Mouse (Mus musculus) gastrocnemius, postnatal 10 days (tissue): Measurements from ENCODE around the gene Trpv1. TPM values are rescaled to one million over a fixed set of nuclear protein-coding genes. Genes with fewer than 3 reads are reported as not detected.
A peak's percentile ranks its signal among the peaks of the same experiment; 100 is the strongest.

ENCODE experiments used
- DNase-seq: peaks from one replicate; pipeline ENCODE4 v3.0.0; 2021; ENCODE audit warnings: mixed read lengths
- total RNA-seq, 2 experiments: library from RNA; stranded (reverse); gene quantifications; 2 replicates each; pipeline ENCODE4 v1.2.3; 2021

Gene Trpv1
- total RNA-seq, 2 experiments from 2014 or later, result 0.16 TPM; not detected in 1

- peak; percentile 73 for DNase-seq
These were observed 2.1 kb downstream of the Trpv1 start for GRCm38 (mm10) chr11:73235990-73236701.

- DNase-seq, result no peak
These were observed 2.6 kb downstream of the Trpv1 start for GRCm38 (mm10) chr11:73236731-73237130.

- no peak for DNase-seq
These were observed 8.1 kb downstream of the Trpv1 start for GRCm38 (mm10) chr11:73242199-73242598.

- no peak for DNase-seq
These were observed 8.7 kb downstream of the Trpv1 start for GRCm38 (mm10) chr11:73242777-73243176.

GRCm38 (mm10) chr11:73257362-73257945 is 23.4 kb downstream of the Trpv1 start:
- no peak for DNase-seq

GRCm38 (mm10) chr11:73258664-73259063 is 24.6 kb downstream of the Trpv1 start:
- no peak for DNase-seq

GRCm38 (mm10) chr11:73260457-73260856 is 26.4 kb downstream of the Trpv1 start:
- DNase-seq, result no peak

- no peak for DNase-seq
These were observed 27.3 kb downstream of the Trpv1 start for GRCm38 (mm10) chr11:73261385-73261784.

- DNase-seq, result no peak
These were observed 33.2 kb downstream of the Trpv1 start, which contains the start of gene Trpv3 for GRCm38 (mm10) chr11:73267267-73267666. Trpv3 (plus strand) TSS chr11:73267388.

- DNase-seq, result no peak
These were observed 40.7 kb downstream of the Trpv1 start for GRCm38 (mm10) chr11:73274821-73275220.

GRCm38 (mm10) chr11:73280710-73281109 is 46.6 kb downstream of the Trpv1 start:
- no peak for DNase-seq

GRCm38 (mm10) chr11:73281528-73282027 is 47.5 kb downstream of the Trpv1 start:
- DNase-seq, result peak; percentile 39

GRCm38 (mm10) chr11:73283369-73283768 is 49.3 kb downstream of the Trpv1 start:
- no peak for DNase-seq

GRCm38 (mm10) chr11:73283926-73284325 is 49.8 kb downstream of the Trpv1 start:
- DNase-seq, result no peak

GRCm38 (mm10) chr11:73284351-73284750 is 50.3 kb downstream of the Trpv1 start:
- DNase-seq, result no peak

- no peak for DNase-seq
These were observed 55.5 kb downstream of the Trpv1 start for GRCm38 (mm10) chr11:73289621-73290020.

- no peak for DNase-seq
These were observed 69.0 kb downstream of the Trpv1 start for GRCm38 (mm10) chr11:73303123-73303522.

Other genes with a start within 250 kb of the Trpv1 start
- gene P2rx1, start 235.2 kb upstream of the Trpv1 start, total RNA-seq, result 1 to 10 TPM in 1 of 2 experiments, under 1 TPM in 1; 0.85 to 1.2 TPM
- 1 to 10 TPM; 1.7 to 2.2 TPM for gene Camkk1, start 215.3 kb upstream of the Trpv1 start, total RNA-seq
- gene Ncbp3, start 186.5 kb upstream of the Trpv1 start, total RNA-seq, result 1 to 10 TPM; 4.6 to 6.6 TPM
- under 1 TPM; 0.05 to 0.20 TPM for gene Itgae, start 143.7 kb upstream of the Trpv1 start, total RNA-seq
- gene Haspin, start 96.0 kb upstream of the Trpv1 start, total RNA-seq, result 1 to 10 TPM; 1.7 to 2.0 TPM
- gene P2rx5, start 73.9 kb upstream of the Trpv1 start, total RNA-seq, result 1 to 10 TPM; 6.0 to 7.2 TPM
- 10 to 100 TPM; 70.7 to 81.6 TPM for gene Emc6, start 57.3 kb upstream of the Trpv1 start, total RNA-seq
- 10 to 100 TPM; 30.2 to 32.3 TPM for gene Tax1bp3, start 57.2 kb upstream of the Trpv1 start, total RNA-seq
- 10 to 100 TPM in 1 of 2 experiments, 1 to 10 TPM in 1; 9.4 to 12.1 TPM for gene Ctns, start 35.2 kb upstream of the Trpv1 start, total RNA-seq
- 1 to 10 TPM; 1.9 TPM for gene Shpk, start 34.8 kb upstream of the Trpv1 start, total RNA-seq
- under 1 TPM; 0.05 to 0.07 TPM for gene Trpv3, start 33.1 kb downstream of the Trpv1 start, total RNA-seq
- gene Aspa, start 95.3 kb downstream of the Trpv1 start, total RNA-seq, result 1 to 10 TPM; 1.5 to 2.2 TPM
- not detected for gene Gm49340, start 95.4 kb downstream of the Trpv1 start, total RNA-seq
- not detected for gene Spata22, start 95.4 kb downstream of the Trpv1 start, total RNA-seq
- gene Olfr20, start 116.5 kb downstream of the Trpv1 start, total RNA-seq, result not detected
- not detected for gene Olfr376, start 137.0 kb downstream of the Trpv1 start, total RNA-seq
- not detected for gene Olfr1, start 165.3 kb downstream of the Trpv1 start, total RNA-seq
- gene Olfr378, start 194.2 kb downstream of the Trpv1 start, total RNA-seq, result not detected
- gene Olfr380, start 223.2 kb downstream of the Trpv1 start, total RNA-seq, result not detected